Mouse (Mus musculus) stomach, embryonic 16.5 days (tissue): ENCODE measurements around the gene 1700018B08Rik. TPM values are rescaled to one million over a fixed set of nuclear protein-coding genes. Genes with fewer than 3 reads are reported as not detected.

Experiments
- ATAC-seq: fragments of 200-750 bp; cut with Nextera tagmentation; 2 replicates; pipeline ENCODE4 v1.8.0; 2017; ENCODE audit warnings: moderate number of reproducible peaks, moderate TSS enrichment; ENCODE audit not compliant: insufficient read depth, low FRiP score
- H3K27ac ChIP-seq: fragments of 300-500 bp; sonication (generic); 2 replicates; pipeline ENCODE4 v1.5.1; 2014; ENCODE audit warnings: low read length
- H3K27me3 ChIP-seq: fragments of 300-500 bp; sonication (generic); 2 replicates; pipeline ENCODE4 v1.6.1; 2014; ENCODE audit warnings: low read length, control low read depth, mixed read lengths; ENCODE audit not compliant: control insufficient read depth, insufficient read depth
- H3K36me3 ChIP-seq: fragments of 300-500 bp; sonication (generic); 2 replicates; pipeline ENCODE4 v1.6.1; 2014; ENCODE audit warnings: low read length; ENCODE audit not compliant: control insufficient read depth, insufficient read depth
- H3K4me1 ChIP-seq: fragments of 300-500 bp; sonication (generic); 2 replicates; pipeline ENCODE4 v1.6.1; 2014; ENCODE audit warnings: low read length, control low read depth, mixed read lengths; ENCODE audit not compliant: control insufficient read depth, insufficient read depth
- H3K4me2 ChIP-seq: fragments of 300-500 bp; sonication (generic); 2 replicates; pipeline ENCODE4 v1.6.1; 2014; ENCODE audit warnings: low read depth, low read length, mixed read lengths
- H3K4me3 ChIP-seq: fragments of 300-500 bp; sonication (generic); replicated peaks from 2 replicates; pipeline ENCODE4 v1.5.1; 2014; ENCODE audit warnings: mild to moderate bottlenecking, low read length
- H3K9ac ChIP-seq: fragments of 300-500 bp; sonication (generic); 2 replicates; pipeline ENCODE4 v1.6.1; 2014; ENCODE audit warnings: low read length
- H3K9me3 ChIP-seq: fragments of 300-500 bp; sonication (generic); replicated peaks from 2 replicates; pipeline ENCODE4 v1.6.1; 2016; ENCODE audit warnings: low read length, control low read depth; ENCODE audit not compliant: control insufficient read depth
- WGBS: fragments of 180-500 bp; shearing (Covaris S2); extraction: QIAGEN DNeasy Blood & Tissue Kit; methylation state at CpG from one replicate; pipeline ENCODE4 v1.1.7; 2014; 5-methylcytosine and 5-hydroxymethylcytosine counted together
- polyA plus RNA-seq: library from polyadenylated mRNA; unstranded; fragments of >200 nt; fragmentation: Nextera tagmentation; extraction: Ambion mirVana; gene quantifications from 2 replicates; pipeline ENCODE4 v1.2.1, GENCODE M21; 2015

1700018B08Rik gene
- polyA plus RNA-seq, 1 experiment from 2014 or later, result not detected

- 74% methylated on average over 10 of the region's 10 CpGs for WGBS
- no peaks in the 10 kb centered on the region for H3K9me3 ChIP-seq
- H3K4me1 ChIP-seq, result no peaks in the 10 kb centered on the region
- ATAC-seq, result no peak
- H3K4me2 ChIP-seq, result no peak overlapping the region
- H3K27me3 ChIP-seq, result no peaks in the 10 kb centered on the region
- no peaks in the 10 kb centered on the region for H3K36me3 ChIP-seq
- H3K4me3 ChIP-seq, result no peak overlapping the region
- H3K9ac ChIP-seq, result no peak overlapping the region
- no peak overlapping the region for H3K27ac ChIP-seq
Observed at GRCm38 (mm10) chr8:121530639-121531038, 13.5 kb downstream of the 1700018B08Rik start.

- Histone ChIP-seq H3K9me3 (no peaks in the 10 kb centered on the region), H3K9ac (no peak overlapping the region), H3K4me3 (no peak overlapping the region), H3K4me1 (no peaks in the 10 kb centered on the region), H3K4me2 (no peak overlapping the region), H3K27ac (no peak overlapping the region), H3K36me3 (no peaks in the 10 kb centered on the region), H3K27me3 (no peaks in the 10 kb centered on the region)
- WGBS, result 65% methylated on average over 15 of the region's 15 CpGs
- no peak; the same call in 1 of the 2 replicates for ATAC-seq
Observed at GRCm38 (mm10) chr8:121528790-121529189, 15.3 kb downstream of the 1700018B08Rik start.

GRCm38 (mm10) chr8:121527751-121528150 lies 16.4 kb downstream of the 1700018B08Rik start:
- H3K36me3 ChIP-seq, result no peaks in the 10 kb centered on the region
- H3K4me1 ChIP-seq, result no peaks in the 10 kb centered on the region
- no peaks in the 10 kb centered on the region for H3K27me3 ChIP-seq
- ATAC-seq, result no peak
- 85% methylated on average over 9 of the region's 9 CpGs for WGBS
- H3K27ac ChIP-seq, result no peak overlapping the region
- no peak overlapping the region for H3K4me3 ChIP-seq
- no peak overlapping the region for H3K4me2 ChIP-seq
- H3K9me3 ChIP-seq, result no peaks in the 10 kb centered on the region
- no peak overlapping the region for H3K9ac ChIP-seq

GRCm38 (mm10) chr8:121526811-121527550 lies 17.1 kb downstream of the 1700018B08Rik start:
- no peaks in the 10 kb centered on the region for H3K9me3 ChIP-seq
- H3K4me2 ChIP-seq, result no peak overlapping the region
- no peaks in the 10 kb centered on the region for H3K36me3 ChIP-seq
- no peaks in the 10 kb centered on the region for H3K27me3 ChIP-seq
- WGBS, result 54% methylated on average over 6 of the region's 6 CpGs
- H3K9ac ChIP-seq, result no peak overlapping the region
- no peak overlapping the region for H3K4me3 ChIP-seq
- ATAC-seq, result no peak
- H3K4me1 ChIP-seq, result no peaks in the 10 kb centered on the region
- H3K27ac ChIP-seq, result no peak overlapping the region

- H3K9me3 ChIP-seq, result no peaks in the 10 kb centered on the region
- H3K4me2 ChIP-seq, result no peak overlapping the region
- no peak overlapping the region for H3K9ac ChIP-seq
- H3K4me3 ChIP-seq, result no peak overlapping the region
- no peaks in the 10 kb centered on the region for H3K27me3 ChIP-seq
- no peaks in the 10 kb centered on the region for H3K4me1 ChIP-seq
- H3K27ac ChIP-seq, result no peak overlapping the region
- 55% methylated on average over 18 of the region's 18 CpGs for WGBS
- no peak for ATAC-seq
- H3K36me3 ChIP-seq, result no peaks in the 10 kb centered on the region
Observed at GRCm38 (mm10) chr8:121525111-121525818, 18.9 kb downstream of the 1700018B08Rik start.

- H3K27me3 ChIP-seq, result no peaks in the 10 kb centered on the region
- no peaks in the 10 kb centered on the region for H3K4me1 ChIP-seq
- no peaks in the 10 kb centered on the region for H3K9me3 ChIP-seq
- peak; percentile 35; the same call in 1 of the 2 replicates for ATAC-seq
- H3K36me3 ChIP-seq, result no peaks in the 10 kb centered on the region
- H3K4me3 ChIP-seq, result no peak overlapping the region
- 6% methylated on average over 12 of the region's 12 CpGs for WGBS
- no peak overlapping the region for H3K27ac ChIP-seq
- no peak overlapping the region for H3K9ac ChIP-seq
- no peak overlapping the region for H3K4me2 ChIP-seq
Observed at GRCm38 (mm10) chr8:121513429-121513828, 30.7 kb downstream of the 1700018B08Rik start.

GRCm38 (mm10) chr8:121511751-121512150 lies 32.4 kb downstream of the 1700018B08Rik start:
- H3K36me3 ChIP-seq, result no peaks in the 10 kb centered on the region
- H3K9ac ChIP-seq, result no peak overlapping the region
- ATAC-seq, result no peak
- no peaks in the 10 kb centered on the region for H3K9me3 ChIP-seq
- H3K27me3 ChIP-seq, result no peaks in the 10 kb centered on the region; the same call in 1 of the 2 replicates
- no peak overlapping the region for H3K27ac ChIP-seq
- H3K4me3 ChIP-seq, result no peak overlapping the region
- H3K4me2 ChIP-seq, result no peak overlapping the region
- 0 out of 2 replicates have a peak, but pooled peaks cover 2% of the 10 kb centered on the region for H3K4me1 ChIP-seq
- WGBS, result 57% methylated on average over 9 of the region's 9 CpGs

- no peaks in the 10 kb centered on the region for H3K9me3 ChIP-seq
- H3K4me2 ChIP-seq, result no peak overlapping the region
- no peaks in the 10 kb centered on the region for H3K36me3 ChIP-seq
- no peak overlapping the region for H3K27ac ChIP-seq
- no peak overlapping the region for H3K4me3 ChIP-seq
- H3K27me3 ChIP-seq, result 0 out of 2 replicates have a peak, but pooled peaks cover 2% of the 10 kb centered on the region
- 77% methylated on average over 6 of the region's 6 CpGs for WGBS
- no peak for ATAC-seq
- no peaks in the 10 kb centered on the region for H3K4me1 ChIP-seq
- H3K9ac ChIP-seq, result no peak overlapping the region
Observed at GRCm38 (mm10) chr8:121497621-121498020, 46.5 kb downstream of the 1700018B08Rik start.

- H3K36me3 ChIP-seq, result no peaks in the 10 kb centered on the region
Observed at GRCm38 (mm10) chr8:121491633-121492032, 52.5 kb downstream of the 1700018B08Rik start.

More at GRCm38 (mm10) chr8:121491633-121492032, 52.5 kb downstream of the 1700018B08Rik start:
- no peak overlapping the region for H3K27ac ChIP-seq
- ATAC-seq, result no peak
- no peaks in the 10 kb centered on the region for H3K4me1 ChIP-seq
- no peaks in the 10 kb centered on the region for H3K9me3 ChIP-seq
- no peak overlapping the region for H3K9ac ChIP-seq
- H3K4me3 ChIP-seq, result no peak overlapping the region
- 58% methylated on average over 9 of the region's 9 CpGs for WGBS
- H3K27me3 ChIP-seq, result no peaks in the 10 kb centered on the region
- H3K4me2 ChIP-seq, result no peak overlapping the region
